Mouse (Mus musculus): ENCODE data around the gene Rbm26.

The Rbm26 gene

DNA sequence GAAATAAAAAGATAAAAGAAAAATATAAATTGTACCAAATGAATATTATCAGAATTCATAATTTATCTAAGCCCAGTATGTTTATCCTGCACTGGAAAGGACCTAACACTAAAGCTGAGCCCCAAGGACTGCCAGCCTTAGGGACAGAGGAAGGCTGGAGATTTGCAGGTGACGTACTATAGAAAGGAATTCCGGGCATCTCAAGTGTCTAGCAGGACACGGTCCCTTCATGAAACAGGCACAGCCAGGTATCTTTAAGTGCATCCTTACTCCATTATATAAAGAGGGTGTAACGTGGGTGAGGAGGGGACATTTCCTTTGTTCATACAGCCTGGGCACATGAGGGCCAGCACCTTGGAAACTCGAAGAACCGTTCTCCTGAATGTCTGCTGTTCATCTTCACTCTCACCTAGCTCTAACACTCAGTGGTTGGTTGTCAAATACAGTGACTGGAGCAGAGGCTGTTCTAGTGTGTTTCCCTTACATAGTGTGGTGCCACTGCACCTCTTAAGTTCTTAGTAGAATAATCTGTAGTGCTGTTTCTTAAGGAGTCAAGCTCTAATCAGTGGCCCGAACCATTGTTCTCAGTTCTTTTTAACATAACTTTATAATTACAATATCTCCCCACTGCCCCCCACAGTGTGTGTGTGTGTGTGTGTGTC, 91.7 kb downstream of the Rbm26 start:
- DNase-seq, result peak in 1 of 2 experiments; percentile 13

DNA sequence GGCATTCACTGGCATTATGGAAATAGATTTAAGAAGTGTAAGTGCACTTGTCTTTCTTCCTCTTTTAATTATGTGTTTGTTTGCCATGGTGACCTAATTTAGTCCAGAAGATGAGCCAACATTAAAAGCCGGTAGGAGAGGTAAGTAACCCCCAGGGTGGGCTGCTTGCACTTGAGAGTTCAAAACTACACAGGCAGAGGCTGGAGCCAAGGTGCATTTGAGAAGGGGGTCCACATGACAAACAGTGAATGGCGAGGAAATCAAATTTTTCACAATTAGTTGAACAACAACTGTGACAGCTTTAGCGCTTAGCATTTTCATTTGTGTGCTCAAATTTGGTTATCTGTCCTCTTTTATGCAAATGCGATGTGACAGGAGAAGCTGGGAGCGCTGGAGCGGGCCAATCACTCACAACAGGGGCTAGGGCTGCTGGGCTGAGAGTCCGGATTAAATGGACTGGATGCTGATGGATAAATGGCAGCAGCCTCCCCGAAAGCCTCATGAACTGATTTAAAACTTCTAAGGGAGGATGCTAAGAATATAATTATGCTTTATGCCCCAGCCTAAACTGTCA, 92.3 kb downstream of the Rbm26 start:
- DNase-seq, result peak; percentile 87 to 90

DNA sequence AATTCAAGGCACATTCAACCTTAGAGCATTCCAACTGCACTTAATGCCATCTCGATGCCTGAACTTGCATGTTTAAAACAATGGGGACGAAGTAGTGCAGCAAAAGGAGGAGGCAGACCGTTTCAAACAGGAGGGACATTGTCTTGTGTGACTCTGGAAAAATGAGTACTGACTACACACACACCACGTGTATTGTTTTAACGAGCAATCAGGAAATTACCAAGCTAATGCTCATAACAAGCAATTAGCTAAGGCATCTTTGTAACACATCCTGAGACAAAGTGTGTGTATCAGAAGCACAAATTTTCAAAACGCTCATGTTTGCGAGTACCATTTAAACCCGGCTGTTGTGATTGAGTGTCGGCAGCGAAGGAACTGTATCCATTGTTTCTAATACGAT, 93.0 kb downstream of the Rbm26 start:
- no peak for DNase-seq

DNA sequence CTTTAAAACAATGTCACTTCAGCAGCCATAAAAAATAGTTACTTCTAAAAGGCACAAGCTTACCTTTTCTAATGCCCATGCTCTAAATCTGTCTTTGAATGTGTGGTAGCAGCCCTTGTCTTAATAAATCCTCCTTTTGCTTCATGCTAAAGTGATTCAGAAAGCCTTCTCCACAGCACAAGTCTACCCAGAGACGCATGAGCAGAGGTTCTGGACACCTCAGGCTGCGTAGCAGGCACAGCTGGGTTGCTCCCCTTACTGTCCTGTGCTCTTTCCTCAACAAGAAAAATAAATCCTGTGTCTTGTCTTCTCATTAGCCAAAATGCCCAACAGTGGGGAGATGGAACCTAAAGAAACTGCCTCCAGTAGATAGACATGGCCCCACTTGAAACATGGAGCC, 102.4 kb downstream of the Rbm26 start:
- DNase-seq, result no peak

DNA sequence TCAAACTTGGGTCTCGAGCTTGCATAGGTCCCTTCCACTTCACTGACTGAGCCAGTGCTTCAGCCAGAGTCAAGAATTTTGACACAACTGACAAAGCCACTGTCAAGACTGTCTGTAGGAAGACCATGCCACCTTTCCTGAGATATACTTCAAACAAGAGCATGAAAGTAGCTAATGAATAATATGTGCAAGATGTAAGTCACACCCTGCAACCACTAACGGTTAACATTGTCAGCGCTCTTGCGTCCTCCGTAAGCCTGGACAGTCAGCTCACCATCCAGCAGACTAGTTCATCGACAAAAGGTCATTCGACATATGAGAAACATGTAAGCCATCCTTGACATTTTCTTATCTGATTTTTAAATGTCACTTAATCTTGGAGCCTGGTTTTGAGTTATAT, 102.8 kb downstream of the Rbm26 start:
- no peak for DNase-seq

DNA sequence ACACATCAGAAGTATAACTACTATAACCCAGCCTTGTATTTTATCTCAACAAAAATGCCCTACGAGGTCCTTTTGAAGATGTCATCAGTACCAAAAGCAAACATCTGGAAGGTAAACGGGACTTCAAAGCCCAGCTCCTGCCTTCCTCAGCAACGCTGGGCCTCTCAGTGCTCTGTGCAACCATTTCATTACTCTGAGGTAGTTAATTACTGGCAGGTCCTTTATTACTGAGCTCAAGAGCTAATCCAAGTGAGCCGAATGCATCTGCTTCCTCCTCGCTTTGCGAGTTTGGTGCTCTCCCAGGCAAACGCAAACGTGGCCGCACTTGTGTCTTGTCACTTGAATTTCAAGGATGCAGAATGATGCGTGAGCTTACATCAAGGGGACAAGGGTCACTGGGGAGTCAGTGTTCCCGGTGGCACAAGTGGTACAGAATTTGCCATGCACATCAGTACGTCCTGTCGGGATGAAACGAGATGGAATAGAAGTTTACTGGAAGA, 106.1 kb downstream of the Rbm26 start:
- DNase-seq, result no peak

DNA sequence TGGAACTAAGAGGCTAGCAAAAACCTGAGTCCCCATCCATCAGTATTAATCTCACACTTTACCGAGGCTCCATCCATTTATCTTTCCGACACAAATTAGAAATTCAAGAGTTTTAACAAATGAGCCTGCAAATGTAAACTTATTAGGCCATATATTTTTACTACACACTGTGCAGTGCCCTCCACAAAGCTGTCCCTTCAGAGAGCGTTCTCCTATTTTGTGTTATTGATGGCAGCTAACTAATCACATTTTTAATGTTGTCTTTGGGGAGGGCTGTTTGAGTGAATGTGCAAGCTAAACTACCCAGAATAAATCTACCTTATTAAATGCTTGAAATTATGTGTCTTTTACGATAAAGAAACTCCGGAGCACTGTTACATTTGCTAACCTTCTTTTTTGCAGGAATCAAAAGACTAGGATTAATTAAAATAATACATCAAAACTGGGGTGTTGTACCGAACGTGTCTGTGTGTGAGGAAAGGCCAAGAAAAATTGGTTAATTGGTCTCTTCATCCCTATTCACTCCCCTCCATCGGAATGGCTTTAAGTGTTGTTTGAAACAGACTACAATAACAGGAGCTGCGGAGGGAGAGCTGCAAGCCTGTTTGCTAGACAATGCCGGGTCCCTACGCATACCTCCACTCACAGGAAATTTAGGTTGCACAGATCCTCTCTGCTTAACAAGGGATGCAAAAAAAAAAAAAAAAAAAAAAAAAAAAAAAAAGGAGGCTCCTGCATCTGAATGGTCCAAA, 106.7 kb downstream of the Rbm26 start:
- DNase-seq, result no peak

DNA sequence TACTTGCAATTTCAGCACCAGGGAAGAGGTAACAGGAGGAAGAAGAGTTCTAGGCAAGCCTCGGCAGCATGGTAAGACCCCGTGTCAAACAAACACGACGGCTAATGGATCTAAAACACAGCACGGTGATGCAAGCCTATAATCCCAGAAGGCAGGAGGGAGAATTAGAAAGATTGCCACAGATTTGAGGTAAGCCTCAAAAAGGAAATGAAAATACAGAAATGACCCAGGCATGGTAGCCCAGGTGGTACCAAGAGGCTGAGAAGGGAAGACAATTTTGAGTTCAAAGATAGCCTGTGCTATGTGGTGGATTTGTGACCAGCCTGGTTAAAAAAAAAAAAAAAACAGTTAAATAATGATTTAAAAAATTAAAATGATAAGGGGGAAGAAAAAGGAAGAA, 109.1 kb downstream of the Rbm26 start:
- DNase-seq, result no peak

DNA sequence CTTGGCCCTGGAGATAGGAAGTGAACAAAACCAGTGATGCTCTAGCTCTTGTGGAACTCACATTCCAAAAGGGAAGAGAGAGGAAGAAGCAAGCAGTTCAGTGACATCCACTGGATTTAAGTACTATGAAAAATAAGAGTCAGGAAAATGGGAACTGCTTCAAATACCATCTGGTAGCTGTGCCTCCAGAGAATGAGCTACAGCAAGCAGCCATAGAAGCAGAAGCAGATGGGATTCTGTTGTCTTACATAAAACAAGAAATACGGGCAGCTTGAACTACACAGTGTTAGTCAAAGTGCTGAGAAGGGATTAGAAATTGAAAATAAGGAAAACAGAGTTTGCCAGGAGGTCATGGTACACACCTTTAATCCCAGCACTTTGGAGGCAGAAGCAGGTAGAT, 112.9 kb downstream of the Rbm26 start:
- no peak for DNase-seq

DNA sequence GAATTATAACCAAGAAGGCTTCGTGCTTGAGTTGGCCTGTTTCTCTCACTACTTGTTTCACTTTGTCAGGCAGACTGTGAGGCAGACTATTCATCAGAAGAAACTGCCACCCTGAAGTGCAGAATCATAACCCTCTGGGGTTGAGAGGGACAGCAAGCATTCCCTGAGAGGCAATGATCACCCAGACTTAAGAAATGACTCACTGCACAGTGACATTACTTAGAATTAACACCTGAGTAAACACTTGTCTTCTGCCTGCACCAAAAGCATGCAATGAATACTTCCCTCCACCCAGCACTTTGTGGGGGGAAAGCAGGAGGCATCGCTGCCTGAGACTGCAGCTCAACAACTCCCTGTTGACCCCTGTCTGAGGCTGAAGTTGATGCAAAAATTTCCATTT, 115.9 kb downstream of the Rbm26 start:
- no peak for DNase-seq

DNA sequence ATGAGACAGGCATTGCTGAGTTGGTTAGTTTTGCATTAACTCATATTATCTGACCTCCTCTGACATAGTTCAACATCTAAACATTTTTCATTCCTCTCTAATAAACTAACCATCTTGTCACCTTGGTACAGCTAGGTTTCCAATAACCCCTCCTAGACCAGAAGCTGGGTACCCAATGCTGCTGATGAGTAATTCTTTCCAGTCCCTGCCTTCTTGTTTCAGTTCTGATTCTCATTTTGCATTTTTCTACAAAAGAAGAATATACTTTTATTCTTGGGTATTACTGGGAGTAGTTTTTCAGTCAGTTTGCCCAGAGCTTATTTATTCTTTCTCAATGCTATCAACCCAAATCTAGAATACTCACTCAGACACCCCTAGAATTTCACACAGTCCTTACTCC, 119.2 kb downstream of the Rbm26 start:
- DNase-seq, result no peak

Measured in cerebellum, postnatal 10 days (tissue).